Mouse (Mus musculus) midbrain, postnatal 0 days (tissue): Measurements from ENCODE around the gene Camta1. TPM values are rescaled to one million over a fixed set of nuclear protein-coding genes. Genes with fewer than 3 reads are reported as not detected.
A peak's percentile ranks its signal among the peaks of the same experiment; 100 is the strongest.

Source experiments
- ATAC-seq: fragments of 200-750 bp; cut with Nextera tagmentation; 2 replicates; pipeline ENCODE4 v1.8.0; 2017; ENCODE audit warnings: moderate number of reproducible peaks, mild to moderate bottlenecking, moderate TSS enrichment, moderate library complexity; ENCODE audit not compliant: low FRiP score
- DNase-seq: peaks from one replicate; pipeline ENCODE4 v3.0.0-alpha.2; 2015; ENCODE audit warnings: low spot score
- H3K27ac ChIP-seq: fragments of 300-500 bp; sonication (generic); 2 replicates; pipeline ENCODE4 v1.5.1; 2014; ENCODE audit warnings: low read depth, mild to moderate bottlenecking, low read length, mixed read lengths
- H3K27me3 ChIP-seq: fragments of 300-500 bp; sonication (generic); 2 replicates; pipeline ENCODE4 v1.6.1; 2014; ENCODE audit warnings: low read length, control low read depth, mixed read lengths; ENCODE audit not compliant: insufficient read depth
- H3K36me3 ChIP-seq: fragments of 300-500 bp; sonication (generic); 2 replicates; pipeline ENCODE4 v1.6.1; 2014; ENCODE audit warnings: low read length, control low read depth, mixed read lengths; ENCODE audit not compliant: insufficient read depth
- H3K4me1 ChIP-seq: fragments of 300-500 bp; sonication (generic); 2 replicates; pipeline ENCODE4 v1.6.1; 2014; ENCODE audit warnings: mild to moderate bottlenecking, control low read depth, antibody characterized with exemption, low read length, mixed read lengths; ENCODE audit not compliant: insufficient read depth
- H3K4me2 ChIP-seq: fragments of 300-500 bp; sonication (generic); 2 replicates; pipeline ENCODE4 v1.6.1; 2014; ENCODE audit warnings: low read depth, mild to moderate bottlenecking, low read length, mixed read lengths; ENCODE audit not compliant: poor library complexity, severe bottlenecking
- H3K4me3 ChIP-seq: fragments of 300-500 bp; sonication (generic); 2 replicates; pipeline ENCODE4 v1.5.1; 2014; ENCODE audit warnings: low read depth, mild to moderate bottlenecking, low read length, moderate library complexity
- H3K9ac ChIP-seq: fragments of 300-500 bp; sonication (generic); replicated peaks from 2 replicates; pipeline ENCODE4 v1.6.1; 2014; ENCODE audit warnings: mild to moderate bottlenecking, low read length, moderate library complexity, mixed read lengths; ENCODE audit not compliant: poor library complexity, severe bottlenecking
- H3K9me3 ChIP-seq: fragments of 300-500 bp; sonication (generic); 2 replicates; pipeline ENCODE4 v1.6.1; 2016; ENCODE audit warnings: low read length, control low read depth
- CTCF ChIP-seq: IDR thresholded peaks from 2 replicates; pipeline ENCODE4 v1.5.1; 2016; ENCODE audit warnings: antibody characterized with exemption, mild to moderate bottlenecking
- WGBS: fragments of 180-500 bp; shearing (Covaris S2); extraction: QIAGEN DNeasy Blood & Tissue Kit; methylation state at CpG from one replicate; pipeline ENCODE4 v1.1.7; 2014; 5-methylcytosine and 5-hydroxymethylcytosine counted together
- polyA plus RNA-seq: library from polyadenylated mRNA; unstranded; fragments of >200 nt; fragmentation: Nextera tagmentation; extraction: Ambion mirVana; gene quantifications from 2 replicates; pipeline ENCODE4 v1.2.1, GENCODE M21; 2015
- total RNA-seq: library from RNA; depleted of rRNA; stranded (reverse); fragments of >200 nt; gene quantifications from 2 replicates; pipeline ENCODE4 v1.2.3, GENCODE M21; 2014

The Camta1 gene
- total and polyA plus RNA-seq, 2 experiments from 2014 or later, result 140 to 153 TPM

DNA sequence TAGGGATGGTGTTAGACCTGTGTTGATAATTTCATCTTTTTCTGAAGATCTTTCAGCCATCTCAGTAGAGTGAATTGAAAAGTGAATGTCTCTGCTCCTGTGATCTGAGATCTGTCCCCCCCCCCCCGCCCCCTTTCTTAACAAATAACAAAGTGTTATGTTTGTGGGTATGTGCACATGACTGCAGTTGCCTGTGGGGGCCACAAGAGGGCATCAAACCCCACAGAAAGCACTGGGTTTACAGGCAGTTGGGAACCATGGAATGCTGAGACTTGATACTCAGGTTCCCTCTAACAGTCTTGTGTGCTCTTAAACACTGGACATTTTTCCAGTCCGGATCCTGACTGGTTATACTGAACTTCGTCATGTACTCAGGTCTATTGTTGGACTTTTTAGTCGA, 350.6 kb downstream of the Camta1 start:
- no peaks in the 10 kb centered on the region for H3K27me3 ChIP-seq
- no peak overlapping the region for H3K27ac ChIP-seq
- peak; percentile 53 for TF ChIP-seq CTCF
- no peaks in the 10 kb centered on the region for H3K4me1 ChIP-seq
- DNase-seq (no peak), ATAC-seq (no peak)
- H3K4me2 ChIP-seq, result no peak overlapping the region
- H3K9me3 ChIP-seq, result no peaks in the 10 kb centered on the region
- 87% methylated on average over 4 of the region's 4 CpGs for WGBS
- H3K9ac ChIP-seq, result no peak overlapping the region
- H3K4me3 ChIP-seq, result no peak overlapping the region
- no peaks in the 10 kb centered on the region for H3K36me3 ChIP-seq

DNA sequence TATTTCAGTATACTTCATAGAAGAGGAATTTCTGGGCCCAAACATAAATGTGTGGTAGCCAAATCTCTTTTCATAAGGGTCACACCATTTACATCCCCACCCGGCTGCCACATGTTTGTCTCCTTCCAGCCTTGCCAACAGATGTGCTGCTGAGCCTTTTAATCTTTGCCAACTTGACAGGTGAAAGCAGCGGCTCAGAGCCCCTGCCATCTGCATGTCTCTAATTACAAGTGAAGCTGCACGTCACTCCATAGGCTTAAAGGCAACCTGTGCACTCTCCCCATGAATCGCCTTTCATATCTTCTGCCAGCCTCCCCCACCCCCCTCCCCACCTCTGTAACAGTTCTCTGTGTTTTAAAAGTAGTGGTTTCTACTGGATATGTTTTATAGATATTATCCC, 351.3 kb downstream of the Camta1 start:
- Histone ChIP-seq H3K4me1 (no peaks in the 10 kb centered on the region), H3K9me3 (no peaks in the 10 kb centered on the region), H3K4me2 (no peak overlapping the region), H3K9ac (no peak overlapping the region), H3K36me3 (no peaks in the 10 kb centered on the region), H3K27me3 (no peaks in the 10 kb centered on the region), H3K27ac (no peak overlapping the region), H3K4me3 (no peak overlapping the region)
- ATAC-seq, result no peak
- 52% methylated on average over 4 of the region's 4 CpGs for WGBS
- no peak for TF ChIP-seq CTCF
- DNase-seq, result peak; percentile 40

DNA sequence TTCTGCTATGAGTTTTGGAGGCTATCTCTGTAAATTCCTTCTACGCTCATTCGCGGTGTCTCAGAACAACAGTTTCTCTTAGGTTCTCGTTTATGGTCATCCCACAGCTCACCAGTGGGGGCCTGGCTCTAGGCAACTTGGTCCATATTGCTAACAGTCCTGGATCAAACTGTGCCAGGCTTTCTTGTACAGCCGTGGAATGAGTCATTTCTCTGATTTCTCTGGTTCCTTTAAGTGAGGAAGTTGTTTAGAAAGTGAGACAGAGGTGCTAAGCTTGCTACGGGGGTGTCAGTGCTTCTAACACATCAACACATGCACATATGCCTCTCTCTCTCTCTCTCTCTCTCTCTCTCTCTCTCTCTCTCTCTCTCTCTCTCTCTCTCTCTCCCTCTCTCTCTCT, 355.0 kb downstream of the Camta1 start:
- no peak overlapping the region for H3K4me2 ChIP-seq
- H3K9ac ChIP-seq, result no peak overlapping the region
- H3K4me3 ChIP-seq, result no peak overlapping the region
- no peaks in the 10 kb centered on the region for H3K36me3 ChIP-seq
- no peaks in the 10 kb centered on the region for H3K27me3 ChIP-seq
- no peak for ATAC-seq
- H3K27ac ChIP-seq, result no peak overlapping the region
- no peaks in the 10 kb centered on the region for H3K9me3 ChIP-seq
- TF ChIP-seq CTCF, result no peak
- H3K4me1 ChIP-seq, result no peaks in the 10 kb centered on the region
- WGBS, result 81% methylated on average over 6 of the region's 6 CpGs
- no peak for DNase-seq

DNA sequence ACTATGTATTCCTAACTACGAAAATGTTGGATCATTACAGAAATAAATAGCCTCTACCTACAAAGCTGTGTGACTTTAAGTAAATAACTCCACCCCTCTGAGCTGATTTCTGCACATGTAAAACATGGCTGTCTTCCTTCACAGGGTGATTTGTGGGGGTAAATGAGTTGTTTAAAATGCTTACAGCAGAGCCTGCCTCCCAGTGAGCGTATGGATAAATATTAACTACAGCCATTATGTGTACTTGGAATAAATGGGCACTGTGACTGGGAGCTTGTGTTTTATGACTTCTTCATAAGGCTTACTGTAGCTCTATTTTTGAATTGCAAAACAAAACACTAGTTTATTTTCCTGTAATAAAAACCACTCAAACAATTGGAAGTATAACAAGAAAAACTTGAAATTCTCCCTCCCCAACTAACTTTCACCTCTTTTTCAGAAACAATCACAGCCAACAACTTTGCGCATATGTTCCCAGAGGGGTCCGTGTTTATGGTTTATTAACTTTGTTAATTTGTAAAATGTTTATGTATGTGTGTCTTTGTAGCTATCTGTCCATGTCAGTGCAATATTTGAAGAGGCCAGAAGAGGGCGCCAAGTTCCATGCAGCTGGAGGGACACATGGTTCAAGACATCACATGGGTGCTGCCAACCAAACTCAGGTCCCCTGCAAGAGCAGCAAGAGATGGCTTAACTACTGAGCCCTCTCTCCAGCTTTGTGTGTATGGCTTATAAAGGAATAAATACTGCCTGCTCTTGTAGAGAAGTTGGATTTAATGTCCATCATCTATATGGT, 363.0 kb downstream of the Camta1 start:
- Histone ChIP-seq H3K27ac (no peak overlapping the region), H3K36me3 (no peaks in the 10 kb centered on the region), H3K4me3 (no peak overlapping the region), H3K4me2 (no peak overlapping the region), H3K9me3 (no peaks in the 10 kb centered on the region), H3K9ac (no peak overlapping the region), H3K4me1 (no peaks in the 10 kb centered on the region), H3K27me3 (no peaks in the 10 kb centered on the region)
- 85% methylated on average over 5 of the region's 5 CpGs for WGBS
- ATAC-seq (no peak), DNase-seq (no peak)
- TF ChIP-seq CTCF, result peak; percentile 49

DNA sequence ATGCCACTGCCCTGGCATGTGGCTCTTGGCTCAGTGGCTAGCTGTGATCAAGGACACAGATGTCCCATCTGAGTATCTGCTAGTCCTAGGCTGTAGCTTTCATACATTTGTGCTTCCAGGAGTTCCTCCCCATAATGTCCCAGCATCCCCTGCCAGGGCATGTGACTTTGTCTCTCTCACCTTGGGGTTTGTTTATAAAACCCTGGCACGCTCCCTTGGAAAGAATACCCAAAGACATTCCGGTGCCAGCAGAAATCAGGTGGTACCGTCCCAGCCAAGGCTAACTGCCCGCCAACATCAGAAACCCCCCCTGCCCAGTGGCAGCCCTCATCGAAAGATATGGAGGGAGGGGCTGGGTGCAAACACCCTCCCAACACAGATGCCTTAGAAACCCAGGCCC, 365.1 kb downstream of the Camta1 start:
- Histone ChIP-seq H3K27me3 (no peaks in the 10 kb centered on the region), H3K4me2 (no peak overlapping the region), H3K9ac (no peak overlapping the region), H3K9me3 (no peaks in the 10 kb centered on the region), H3K4me1 (no peaks in the 10 kb centered on the region), H3K36me3 (no peaks in the 10 kb centered on the region), H3K4me3 (no peak overlapping the region), H3K27ac (no peak overlapping the region)
- DNase-seq (no peak), ATAC-seq (no peak)
- WGBS, result 95% methylated on average over 5 of the region's 5 CpGs
- no peak for TF ChIP-seq CTCF

DNA sequence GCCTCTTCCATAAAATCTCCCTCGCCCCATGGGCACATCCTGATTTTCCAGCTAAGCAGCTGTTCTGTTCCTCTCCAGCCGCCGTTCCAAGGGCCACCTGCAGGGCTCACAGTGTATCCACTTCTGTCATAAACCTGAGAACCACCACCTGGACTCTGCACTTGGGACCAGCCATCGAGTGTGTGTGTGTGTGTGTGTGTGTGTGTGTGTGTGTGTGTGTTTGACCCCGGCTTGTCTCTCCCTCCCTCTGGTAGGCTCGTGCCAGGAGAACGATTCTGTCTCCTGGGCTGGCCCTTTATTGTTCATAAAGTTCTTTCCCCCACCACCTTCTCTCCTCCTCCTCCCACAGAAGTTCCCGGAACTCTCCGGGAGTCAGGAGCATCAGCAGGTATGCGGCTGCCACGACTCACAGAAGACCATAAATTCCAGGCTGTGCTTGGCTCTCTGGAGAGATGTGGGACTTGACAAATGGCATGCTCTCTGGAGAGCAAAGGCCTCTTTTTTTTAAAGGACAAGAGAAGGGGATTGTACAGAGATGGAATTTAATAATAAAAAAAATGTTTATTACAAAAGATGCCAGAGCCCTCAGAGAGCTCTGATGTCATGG, 366.3 kb downstream of the Camta1 start:
- DNase-seq (no peak), ATAC-seq (no peak)
- Histone ChIP-seq H3K9me3 (no peaks in the 10 kb centered on the region), H3K27me3 (no peaks in the 10 kb centered on the region), H3K9ac (no peak overlapping the region), H3K4me2 (no peak overlapping the region), H3K4me1 (no peaks in the 10 kb centered on the region), H3K4me3 (no peak overlapping the region), H3K27ac (no peak overlapping the region), H3K36me3 (no peaks in the 10 kb centered on the region)
- WGBS, result 77% methylated on average over 11 of the region's 11 CpGs
- TF ChIP-seq CTCF, result no peak
